35 mouse cellular contexts compared by ENCODE assay signal in genomic region chr19:14853416-14853815, GRCm38 (mm10).
"Had no signal": no experiment of that assay in that cellular context is flagged by ENCODE, and none has a peak within 500 bp of the region (broad histone marks: within the 10 kb centered on the region; RNA-seq: fewer than 3 reads in every experiment).

No protein-coding gene starts in this region.

- H3K9me3 ChIP-seq: heart, embryonic 12.5 days; heart, embryonic 13.5 days; heart, embryonic 15.5 days; hindbrain, embryonic 10.5 days; hindbrain, embryonic 12.5 days; hindbrain, embryonic 13.5 days; hindbrain, embryonic 15.5 days; intestine, embryonic 15.5 days; kidney, embryonic 15.5 days had no signal

- ATAC-seq: hindbrain, embryonic 16.5 days; hindbrain, postnatal 0 days; inflammation-experienced regulatory T-cells, adult 6 months; intestine, embryonic 15.5 days; intestine, embryonic 16.5 days; intestine, postnatal 0 days had no signal

- H3K4me1 ChIP-seq: heart, embryonic 12.5 days; heart, embryonic 13.5 days; heart, embryonic 15.5 days; hindbrain, embryonic 12.5 days; hindbrain, embryonic 13.5 days; hindbrain, embryonic 15.5 days; intestine, embryonic 15.5 days; kidney, embryonic 15.5 days had no signal

- H3K27ac ChIP-seq: heart, embryonic 13.5 days; heart, embryonic 15.5 days; hindbrain, embryonic 10.5 days; hindbrain, embryonic 12.5 days; hindbrain, embryonic 13.5 days; hindbrain, embryonic 14.5 days; hindbrain, embryonic 15.5 days; hindbrain, postnatal 0 days; intestine, embryonic 15.5 days; kidney, embryonic 15.5 days; kidney, postnatal 0 days; layer of hippocampus, adult 2 months; left cerebral cortex, adult 2 months had no signal

- H3K27me3 ChIP-seq: heart, embryonic 12.5 days; heart, embryonic 13.5 days; heart, embryonic 15.5 days; hindbrain, embryonic 12.5 days; hindbrain, embryonic 15.5 days; intestine, embryonic 15.5 days had no signal

- H3K4me3 ChIP-seq: heart, embryonic 12.5 days; heart, embryonic 13.5 days; heart, embryonic 15.5 days; hindbrain, embryonic 10.5 days; hindbrain, embryonic 12.5 days; hindbrain, embryonic 13.5 days; hindbrain, embryonic 15.5 days; intestine, embryonic 15.5 days; kidney, embryonic 15.5 days; layer of hippocampus, adult 2 months; left cerebral cortex, adult 2 months had no signal

- H3K9ac ChIP-seq: heart, embryonic 12.5 days; heart, embryonic 13.5 days; heart, embryonic 15.5 days; hindbrain, embryonic 12.5 days; hindbrain, embryonic 13.5 days; hindbrain, embryonic 14.5 days; hindbrain, embryonic 15.5 days; intestine, embryonic 15.5 days; kidney, embryonic 15.5 days had no signal

- H3K36me3 ChIP-seq: heart, embryonic 12.5 days; heart, embryonic 13.5 days; heart, embryonic 15.5 days; hindbrain, embryonic 10.5 days; hindbrain, embryonic 12.5 days; hindbrain, embryonic 13.5 days; hindbrain, embryonic 15.5 days; intestine, embryonic 15.5 days; kidney, embryonic 15.5 days had no signal

- DNase-seq: heart, postnatal 10 days; heart, postnatal 14 days; heart, postnatal 36 days; heart, postnatal 4 days; kidney, adult 11 months; kidney, adult 18-20 months; kidney, adult 2 months; kidney, adult 8-10 months; kidney, adult 9 months; kidney, postnatal 10 days; kidney, postnatal 14 days; kidney, postnatal 25 days; kidney, postnatal 36 days; kidney, postnatal 4 days; layer of hippocampus, adult 9-11 months; layer of hippocampus, postnatal 36 days had no signal

- H3K4me2 ChIP-seq: heart, embryonic 11.5 days; heart, embryonic 12.5 days; heart, embryonic 13.5 days; heart, embryonic 15.5 days; hindbrain, embryonic 12.5 days; hindbrain, embryonic 13.5 days; hindbrain, embryonic 14.5 days; hindbrain, embryonic 15.5 days; intestine, embryonic 15.5 days; kidney, embryonic 15.5 days had no signal
